Mouse (Mus musculus) spleen, adult 2 months (tissue): ENCODE measurements around the gene Ppm1g.
A peak's percentile ranks its signal among the peaks of the same experiment; 100 is the strongest.

ENCODE experiments used
- CTCF ChIP-seq: fragments of 200-500 bp; IDR thresholded peaks from 2 replicates; pipeline ENCODE4 v1.5.1; 2011; ENCODE audit warnings: mild to moderate bottlenecking, inconsistent platforms; ENCODE audit not compliant: insufficient read depth, insufficient read length, insufficient replicate concordance; ENCODE audit errors: extremely low read depth
- POLR2A ChIP-seq: fragments of 200-500 bp; IDR thresholded peaks from 2 replicates; pipeline ENCODE4 v1.6.1; 2011; ENCODE audit warnings: low read depth, low read length, inconsistent platforms

DNA sequence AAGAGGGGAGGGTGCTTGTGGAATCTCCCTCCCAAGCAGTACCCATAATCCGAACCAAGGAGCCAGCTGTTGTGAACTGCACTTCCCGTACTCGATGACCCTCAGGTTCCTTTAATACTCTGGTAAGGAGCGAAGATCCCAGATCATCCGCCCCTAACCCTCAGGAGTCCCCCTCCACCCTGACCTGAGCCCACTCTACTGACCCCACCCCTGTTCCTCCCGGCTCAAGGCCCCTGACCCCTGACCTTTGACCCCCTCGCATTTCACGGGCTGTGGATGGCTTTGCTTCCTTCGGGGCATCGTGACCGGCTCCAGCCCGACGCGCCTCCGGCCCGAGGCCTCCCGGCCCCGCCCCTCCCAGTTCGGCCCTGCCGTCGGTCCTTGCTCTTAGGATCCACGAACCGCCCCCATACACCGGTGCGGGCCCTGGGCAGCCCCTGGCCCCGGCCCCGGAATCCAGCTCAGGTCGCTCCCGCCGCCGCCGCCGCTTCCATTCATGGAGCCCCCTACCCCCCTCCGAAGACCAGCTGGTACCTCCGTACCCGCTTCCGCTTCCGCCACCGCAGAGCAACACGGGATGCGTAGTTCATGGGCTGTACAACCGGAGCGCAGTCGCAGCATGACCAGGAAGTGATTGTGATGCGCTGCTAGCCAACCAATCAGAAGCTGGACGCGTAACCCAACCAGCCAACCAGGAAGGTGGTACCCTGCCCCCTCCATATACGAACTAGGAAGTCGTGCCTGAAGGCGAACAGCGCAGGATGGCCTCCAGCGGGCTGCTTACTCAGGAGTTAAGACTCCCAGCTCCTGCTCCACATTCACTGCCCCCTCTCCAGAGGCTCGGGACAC is 18.5 kb downstream of the Ppm1g start, which contains the start of gene Zfp513:
- TF ChIP-seq CTCF (no peak), POLR2A (peak; percentile 91)
